In genomic region chr2:20676379-20676778, GRCm38 (mm10) we compare ENCODE assay signal across 9 mouse cellular contexts.
DNase-seq lines count a peak whose midpoint lies in the region; ATAC-seq and TF ChIP-seq lines count a peak whose summit lies in the region.
"Had no signal": no experiment of that assay in that cellular context is flagged by ENCODE, and none has a peak within 500 bp of the region (broad histone marks: within the 10 kb centered on the region; RNA-seq: fewer than 3 reads in every experiment).

No protein-coding gene starts in this region.

- DNase-seq in hindbrain, postnatal 0 days (ENCODE audit: low spot score): no peak
- no peak for DNase-seq in midbrain, postnatal 0 days (ENCODE audit: low spot score)
- DNase-seq in R1 (ENCODE audit: low read depth, low spot score): peak; percentile 86
- peak; percentile 66 for DNase-seq in testis, postnatal 10 days (ENCODE audit: low spot score)
- DNase-seq in urinary bladder, postnatal 4 days (ENCODE audit: low spot score in 2 of 2): no peak
- DNase-seq: retina, postnatal 1 day had no signal

- no peaks in the 10 kb centered on the region for H3K36me3 ChIP-seq in hindbrain, postnatal 0 days (ENCODE audit: insufficient read depth, low read length)
- H3K36me3 ChIP-seq in hindbrain, embryonic 13.5 days: no peaks in the 10 kb centered on the region
- H3K36me3 ChIP-seq in midbrain, postnatal 0 days (ENCODE audit: insufficient read depth, low read length): no peaks in the 10 kb centered on the region
- no peaks in the 10 kb centered on the region for H3K36me3 ChIP-seq in midbrain, embryonic 16.5 days (ENCODE audit: control insufficient read depth, insufficient read depth, low read length)
- H3K36me3 ChIP-seq: limb, embryonic 10.5 days had no signal

- H3K4me3 ChIP-seq in hindbrain, postnatal 0 days (ENCODE audit: low read length): no peak overlapping the region
- H3K4me3 ChIP-seq in hindbrain, embryonic 13.5 days: no peak overlapping the region
- no peak overlapping the region for H3K4me3 ChIP-seq in midbrain, postnatal 0 days (ENCODE audit: low read depth, low read length)
- H3K4me3 ChIP-seq in midbrain, embryonic 16.5 days (ENCODE audit: low read depth, low read length): no peak overlapping the region
- H3K4me3 ChIP-seq: limb, embryonic 10.5 days had no signal

- WGBS in hindbrain, postnatal 0 days: 94% methylated on average over 3 of the region's 3 CpGs
- WGBS in hindbrain, embryonic 13.5 days: 100% methylated on average over 3 of the region's 3 CpGs
- WGBS in midbrain, postnatal 0 days: 97% methylated on average over 3 of the region's 3 CpGs
- WGBS in midbrain, embryonic 16.5 days: 92% methylated on average over 3 of the region's 3 CpGs

- no peak overlapping the region for H3K27ac ChIP-seq in hindbrain, postnatal 0 days
- H3K27ac ChIP-seq in hindbrain, embryonic 13.5 days: no peak overlapping the region
- H3K27ac ChIP-seq in midbrain, postnatal 0 days (ENCODE audit: low read depth, low read length): no peak overlapping the region
- no peak overlapping the region for H3K27ac ChIP-seq in midbrain, embryonic 16.5 days (ENCODE audit: low read length)
- H3K27ac ChIP-seq: limb, embryonic 10.5 days had no signal

- TF ChIP-seq CTCF in hindbrain, postnatal 0 days (IDR thresholded peaks at IDR 0.05; ENCODE audit: low read depth): peak; percentile 27; the same call in 1 of the 2 replicates
- peak; percentile 40 for TF ChIP-seq CTCF in midbrain, postnatal 0 days (IDR thresholded peaks at IDR 0.05)

- ATAC-seq in hindbrain, postnatal 0 days: no peak
- ATAC-seq in hindbrain, embryonic 13.5 days (ENCODE audit: low FRiP score): no peak
- ATAC-seq in midbrain, postnatal 0 days (ENCODE audit: low FRiP score): no peak
- ATAC-seq in midbrain, embryonic 16.5 days: no peak

- H3K4me1 ChIP-seq in hindbrain, postnatal 0 days (ENCODE audit: insufficient read depth, low read length): no peaks in the 10 kb centered on the region
- no peaks in the 10 kb centered on the region for H3K4me1 ChIP-seq in hindbrain, embryonic 13.5 days (replicated peaks)
- H3K4me1 ChIP-seq in midbrain, postnatal 0 days (ENCODE audit: insufficient read depth, low read length): no peaks in the 10 kb centered on the region
- no peaks in the 10 kb centered on the region for H3K4me1 ChIP-seq in midbrain, embryonic 16.5 days (ENCODE audit: control insufficient read depth, insufficient read depth, low read length)

- H3K4me2 ChIP-seq in hindbrain, postnatal 0 days (ENCODE audit: low read depth, low read length): no peak overlapping the region
- H3K4me2 ChIP-seq in hindbrain, embryonic 13.5 days: no peak overlapping the region
- H3K4me2 ChIP-seq in midbrain, postnatal 0 days (ENCODE audit: low read depth, low read length, poor library complexity, severe bottlenecking): no peak overlapping the region
- no peak overlapping the region for H3K4me2 ChIP-seq in midbrain, embryonic 16.5 days (ENCODE audit: low read length)

- H3K9me3 ChIP-seq in hindbrain, postnatal 0 days (ENCODE audit: low read length): no peaks in the 10 kb centered on the region
- no peaks in the 10 kb centered on the region for H3K9me3 ChIP-seq in hindbrain, embryonic 13.5 days
- no peaks in the 10 kb centered on the region for H3K9me3 ChIP-seq in midbrain, postnatal 0 days (ENCODE audit: low read length)
- H3K9me3 ChIP-seq in midbrain, embryonic 16.5 days (replicated peaks; ENCODE audit: control insufficient read depth, low read length, poor library complexity, severe bottlenecking): no peaks in the 10 kb centered on the region
- H3K9me3 ChIP-seq: limb, embryonic 10.5 days had no signal

- H3K27me3 ChIP-seq in hindbrain, postnatal 0 days (ENCODE audit: insufficient read depth, low read length): no peaks in the 10 kb centered on the region
- no peaks in the 10 kb centered on the region for H3K27me3 ChIP-seq in hindbrain, embryonic 13.5 days
- H3K27me3 ChIP-seq in midbrain, postnatal 0 days (ENCODE audit: insufficient read depth, low read length): no peaks in the 10 kb centered on the region
- H3K27me3 ChIP-seq in midbrain, embryonic 16.5 days (ENCODE audit: control insufficient read depth, insufficient read depth, low read depth, low read length): no peaks in the 10 kb centered on the region

- no peak overlapping the region for H3K9ac ChIP-seq in hindbrain, postnatal 0 days (replicated peaks; ENCODE audit: low read length)
- H3K9ac ChIP-seq in hindbrain, embryonic 13.5 days: no peak overlapping the region
- H3K9ac ChIP-seq in midbrain, postnatal 0 days (replicated peaks; ENCODE audit: low read length, poor library complexity, severe bottlenecking): no peak overlapping the region
- H3K9ac ChIP-seq in midbrain, embryonic 16.5 days (ENCODE audit: low read depth, low read length): no peak overlapping the region

Comparison
In these comparisons a context has a peak if more than half of its experiments do, and no peak if none do; other contexts are left out.
1. DNase-seq: peak in R1 (single experiment) and testis, postnatal 10 days (single experiment); none in hindbrain, postnatal 0 days (single experiment), midbrain, postnatal 0 days (single experiment) and urinary bladder, postnatal 4 days (0 of 2).